Mouse (Mus musculus) naive thymus-derived CD4-positive, alpha-beta T cell, adult 2 months (primary cell): ENCODE results near the gene Ift74.

Experiments
- DNase-seq: peaks from one replicate; pipeline ENCODE4 v3.0.0-alpha.2; 2011; ENCODE audit warnings: low read depth

The Ift74 gene

GRCm38 (mm10) chr4:94692175-94692574, 77.9 kb downstream of the Ift74 start:
- no peak for DNase-seq

GRCm38 (mm10) chr4:94696368-94696767, 82.1 kb downstream of the Ift74 start:
- no peak for DNase-seq

- DNase-seq, result no peak
Measured at GRCm38 (mm10) chr4:94711002-94711401, 96.7 kb downstream of the Ift74 start.

- DNase-seq, result no peak
Measured at GRCm38 (mm10) chr4:94711426-94711825, 97.1 kb downstream of the Ift74 start.

GRCm38 (mm10) chr4:94713741-94714140, 99.5 kb downstream of the Ift74 start:
- no peak for DNase-seq

GRCm38 (mm10) chr4:94715166-94715565, 100.9 kb downstream of the Ift74 start:
- DNase-seq, result no peak

- DNase-seq, result no peak
Measured at GRCm38 (mm10) chr4:94725799-94726198, 111.5 kb downstream of the Ift74 start.

- no peak for DNase-seq
Measured at GRCm38 (mm10) chr4:94732721-94733120, 118.4 kb downstream of the Ift74 start.

GRCm38 (mm10) chr4:94737326-94738295, 123.3 kb downstream of the Ift74 start:
- DNase-seq, result no peak

- DNase-seq, result no peak
Measured at GRCm38 (mm10) chr4:94738838-94739731, 124.8 kb downstream of the Ift74 start, which contains the start of gene Tek. Gene Tek, plus strand, starts transcription at chr4:94739289.

- no peak for DNase-seq
Measured at GRCm38 (mm10) chr4:94741824-94742223, 127.5 kb downstream of the Ift74 start.
